Mouse (Mus musculus): ENCODE measurements around the gene Gtf3c4.
A peak's percentile ranks its signal among the peaks of the same experiment; 100 is the strongest.

The Gtf3c4 gene

DNA sequence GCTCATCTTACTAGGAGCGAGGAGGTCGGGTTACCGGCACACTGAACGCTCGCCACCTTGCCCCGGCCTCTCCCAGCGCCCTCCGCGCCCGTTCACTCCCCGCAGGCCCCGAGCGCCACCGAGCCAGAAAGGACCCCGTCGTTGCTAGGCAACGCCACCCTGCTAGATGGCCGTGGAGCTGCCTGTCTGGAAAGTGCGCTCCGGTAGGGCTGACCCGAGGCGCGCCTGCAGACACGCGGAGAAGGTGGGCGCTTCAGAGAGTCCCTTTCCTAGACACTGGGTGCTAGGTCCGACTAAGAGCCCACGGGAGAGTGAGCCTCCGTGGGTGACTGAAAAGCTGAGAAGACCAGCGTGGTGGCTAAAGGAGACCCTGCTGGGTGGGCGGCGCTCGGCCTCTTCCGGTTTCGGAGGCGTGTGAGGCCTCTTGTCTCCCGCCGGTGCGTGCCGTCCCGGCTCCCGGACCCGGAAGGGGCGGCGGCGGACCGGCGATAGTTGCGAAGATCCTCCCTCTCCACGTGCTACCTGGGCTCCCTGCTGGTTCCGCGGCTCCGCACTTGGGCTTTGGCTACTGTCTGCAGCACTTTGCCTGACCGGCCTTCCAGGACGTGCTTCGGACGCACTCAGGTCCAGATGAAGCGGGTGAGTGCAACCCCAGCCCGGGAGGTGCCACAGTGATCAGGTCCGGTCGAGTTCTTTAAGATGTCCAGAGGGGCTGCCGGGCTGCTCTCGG is at the start of gene Gtf3c4, which contains the start of gene Ddx31:
Gene Gtf3c4, minus strand, starts transcription at position 139 of the 730 bp plus-strand sequence.
Gene Ddx31, plus strand, starts transcription at position 185 of the 730 bp plus-strand sequence.
- DNase-seq (ENCODE audit: extremely low read depth, low read depth) = peak; percentile 71

DNA sequence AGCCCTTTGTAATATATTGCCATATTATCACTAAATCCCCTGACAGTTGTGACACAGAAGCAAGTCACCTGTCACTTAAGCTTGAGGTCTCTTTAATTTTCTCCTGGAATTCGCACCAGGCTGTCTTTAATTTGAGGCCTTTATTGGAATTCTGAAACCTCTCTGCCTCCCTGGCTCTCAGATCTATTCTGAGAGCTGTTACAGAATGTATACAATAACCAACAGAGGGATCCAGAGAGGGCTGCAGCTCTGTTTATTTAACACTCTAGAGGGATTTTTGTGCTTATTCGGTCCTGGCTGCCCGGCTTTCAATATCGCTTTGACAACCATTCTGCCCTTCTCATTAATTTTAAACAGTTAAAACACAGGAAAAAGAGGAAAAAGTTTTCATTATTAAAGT is 44.8 kb upstream of the Gtf3c4 start:
- DNase-seq (ENCODE audit: extremely low read depth, low read depth) = no peak

DNA sequence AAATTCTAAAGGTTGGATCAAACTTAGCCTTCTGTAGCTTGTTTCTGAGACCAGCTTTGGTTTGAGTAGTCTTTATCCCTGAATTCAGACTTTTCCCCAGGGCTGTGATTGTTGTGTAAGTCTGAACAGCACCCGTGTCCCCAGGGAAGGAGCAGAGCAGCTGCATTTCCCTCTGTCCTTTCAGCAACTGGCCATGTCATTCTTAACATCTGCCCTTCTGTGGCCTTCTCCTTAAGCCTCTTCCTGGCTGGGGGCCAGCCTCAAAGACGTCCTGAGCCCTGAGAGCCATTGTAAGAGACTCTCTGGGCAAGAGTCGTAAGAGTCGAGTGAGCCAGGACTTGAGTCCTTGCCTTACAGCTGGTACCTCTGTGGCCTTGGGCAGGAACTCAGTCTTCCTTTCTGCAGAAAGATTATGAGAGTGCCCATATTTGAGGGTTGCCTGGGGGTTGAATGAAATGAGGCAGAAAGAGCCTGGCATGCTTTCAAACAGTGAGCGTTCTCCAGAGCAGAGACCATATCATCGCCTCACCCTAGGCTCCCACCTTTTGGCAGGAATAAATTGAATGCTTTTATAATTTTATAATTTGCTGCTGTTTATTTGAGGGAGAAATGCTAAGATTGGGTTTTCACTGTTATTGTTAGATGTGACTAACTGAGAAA is 42.8 kb upstream of the Gtf3c4 start:
- DNase-seq (ENCODE audit: extremely low read depth, low read depth) = no peak

DNA sequence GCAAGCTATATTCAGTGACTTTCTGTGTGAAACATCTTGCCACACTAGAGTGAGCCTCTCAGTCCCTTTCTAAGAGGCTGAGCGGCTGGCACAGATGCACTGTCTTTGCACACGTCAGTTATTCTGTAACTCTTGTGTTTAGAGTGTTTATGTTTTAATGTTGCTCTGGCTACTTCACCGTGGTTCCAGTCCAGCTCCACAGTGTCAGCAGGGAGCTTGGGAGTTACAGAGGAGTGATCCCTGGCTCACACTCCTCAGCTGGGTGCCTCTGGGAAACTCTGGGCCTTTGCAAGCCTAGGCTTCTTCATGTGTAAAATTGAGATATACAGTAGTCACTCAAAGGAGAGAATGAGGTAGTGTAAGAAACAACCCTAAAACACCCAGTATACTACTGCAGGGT is 41.9 kb upstream of the Gtf3c4 start:
- no peak for DNase-seq (ENCODE audit: extremely low read depth, low read depth)

DNA sequence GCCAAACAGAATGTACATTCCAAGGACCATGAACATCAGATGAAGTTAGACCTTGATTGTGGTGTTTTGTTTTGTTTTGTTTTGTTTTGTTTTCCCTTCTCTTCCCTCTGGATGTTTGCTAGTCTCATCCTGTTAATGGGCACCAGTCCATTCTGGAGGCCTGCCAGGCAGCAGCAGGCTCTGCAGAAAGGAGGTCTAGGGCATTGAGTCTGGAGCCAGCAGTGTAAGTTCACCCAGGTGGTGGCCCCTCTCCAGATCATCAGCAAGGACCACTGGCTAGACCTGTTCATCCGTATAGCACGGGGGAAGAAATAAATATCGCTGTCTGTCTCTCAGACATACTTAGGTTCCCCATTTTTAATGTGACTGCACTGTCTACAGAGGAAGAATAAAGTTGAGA is 41.1 kb upstream of the Gtf3c4 start:
- no peak for DNase-seq (ENCODE audit: extremely low read depth, low read depth)

DNA sequence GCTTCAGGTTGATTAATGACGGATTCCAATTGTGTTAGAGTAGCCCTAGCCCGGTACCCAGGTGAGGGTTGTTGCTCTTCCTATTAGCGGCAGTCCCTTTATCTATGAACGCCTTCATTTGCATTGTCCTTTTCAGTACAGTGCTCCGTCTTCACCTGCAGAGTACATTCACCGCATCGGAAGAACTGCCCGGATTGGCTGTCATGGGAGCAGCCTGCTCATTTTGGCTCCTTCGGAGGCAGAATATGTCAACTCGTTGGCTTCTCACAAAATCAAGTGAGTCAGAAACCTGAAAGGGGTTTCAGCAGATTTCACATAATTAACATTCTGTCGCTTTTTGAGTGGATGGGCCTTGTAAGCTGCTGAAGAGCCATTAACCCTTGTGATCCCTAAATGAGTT is 35.4 kb upstream of the Gtf3c4 start:
- DNase-seq (ENCODE audit: extremely low read depth, low read depth) = no peak

DNA sequence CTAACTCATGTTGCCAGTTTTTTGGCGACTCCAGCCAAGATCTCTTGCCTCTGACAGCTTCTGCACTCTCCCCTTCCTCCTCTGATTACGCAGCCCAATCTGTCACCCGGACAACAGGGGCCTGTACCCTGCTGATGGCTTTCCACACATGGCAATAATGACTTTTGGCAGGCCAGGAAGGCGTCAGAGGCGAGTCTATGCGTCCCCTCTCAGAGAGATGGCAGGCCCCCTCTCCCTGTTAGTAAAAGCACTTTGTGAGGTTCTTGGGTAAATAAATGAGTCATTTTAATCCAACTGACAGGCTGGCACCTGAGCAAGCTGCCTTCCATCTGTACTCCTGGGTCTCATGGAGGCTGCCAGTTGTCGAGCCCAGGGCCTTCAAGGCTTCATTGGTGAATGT is 27.3 kb upstream of the Gtf3c4 start:
- DNase-seq (ENCODE audit: extremely low read depth, low read depth) = no peak

DNA sequence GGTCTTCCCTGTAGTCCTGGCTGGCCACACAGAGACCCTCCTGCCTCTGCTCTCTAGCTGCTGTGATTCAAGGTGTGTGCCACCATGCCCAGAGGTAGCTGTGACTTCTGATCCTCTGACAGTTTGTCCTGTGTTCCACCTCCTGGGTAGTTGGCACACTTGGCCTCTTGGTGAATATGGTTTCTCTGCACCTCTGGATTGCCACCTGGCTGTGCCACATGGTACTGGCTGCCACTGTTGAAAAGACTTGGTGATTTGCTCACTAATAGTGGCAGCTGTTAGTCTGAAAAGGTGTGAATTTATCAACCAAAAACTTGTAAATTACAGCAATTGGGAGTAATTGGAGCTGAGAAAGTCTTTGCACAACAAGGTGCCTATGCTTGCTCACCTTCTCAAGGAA is 23.7 kb upstream of the Gtf3c4 start:
- DNase-seq (ENCODE audit: extremely low read depth, low read depth) = no peak

DNA sequence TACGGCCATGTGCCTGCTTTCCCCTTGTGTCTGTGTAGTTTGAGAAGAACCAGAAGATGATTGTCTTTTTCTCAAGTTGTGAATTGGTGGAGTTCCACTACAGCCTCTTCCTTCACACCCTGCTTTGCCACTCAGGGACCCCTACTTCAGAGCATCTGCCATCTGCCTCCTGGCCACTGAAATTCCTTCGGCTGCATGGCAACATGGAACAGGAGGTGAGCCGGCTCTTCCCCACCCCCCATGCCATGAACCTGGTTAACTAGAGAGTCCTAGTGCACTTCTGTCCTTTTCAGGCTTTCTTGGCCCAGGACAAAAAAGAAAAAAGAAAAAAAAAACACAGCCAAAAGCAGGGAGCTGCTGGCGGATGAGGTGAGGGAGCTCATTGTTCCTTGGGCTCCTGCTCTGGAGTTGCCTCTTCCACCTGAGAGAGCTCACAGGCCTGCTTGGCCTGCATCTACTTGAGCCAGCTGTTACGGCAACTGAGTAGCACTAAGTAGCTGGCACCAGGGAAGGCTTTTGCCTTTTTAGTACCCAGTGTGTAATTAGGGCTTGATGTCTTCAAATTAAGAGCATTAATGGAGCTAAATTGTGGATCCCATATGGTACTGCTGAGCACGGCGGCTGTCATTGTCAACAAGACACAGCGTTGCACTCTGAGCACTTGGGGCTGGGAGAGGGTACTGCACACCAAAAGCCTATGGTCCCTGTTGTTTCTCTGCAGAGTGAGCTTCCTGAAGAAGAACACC is 20.7 kb upstream of the Gtf3c4 start:
- no peak for DNase-seq (ENCODE audit: extremely low read depth, low read depth)

DNA sequence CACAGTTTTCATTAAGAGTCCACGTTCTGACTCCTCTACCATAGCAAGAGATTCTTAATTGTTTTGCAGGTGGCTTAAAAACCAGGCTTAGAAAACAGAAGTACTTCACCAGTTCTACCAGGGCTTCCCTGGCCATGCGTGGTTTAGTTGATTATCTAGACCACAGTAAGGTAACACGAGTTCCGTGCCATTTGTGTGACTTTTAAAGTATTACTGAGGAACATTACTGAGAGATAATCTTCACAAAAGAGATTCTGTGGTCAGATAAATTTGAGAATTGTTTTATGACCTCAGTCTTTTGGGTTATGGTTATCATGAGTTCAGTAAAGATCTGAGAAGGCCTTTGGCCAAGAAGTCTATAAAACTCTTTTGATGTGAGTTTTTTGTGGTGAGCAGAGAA is 19.1 kb upstream of the Gtf3c4 start:
- DNase-seq (ENCODE audit: extremely low read depth, low read depth) = no peak

DNA sequence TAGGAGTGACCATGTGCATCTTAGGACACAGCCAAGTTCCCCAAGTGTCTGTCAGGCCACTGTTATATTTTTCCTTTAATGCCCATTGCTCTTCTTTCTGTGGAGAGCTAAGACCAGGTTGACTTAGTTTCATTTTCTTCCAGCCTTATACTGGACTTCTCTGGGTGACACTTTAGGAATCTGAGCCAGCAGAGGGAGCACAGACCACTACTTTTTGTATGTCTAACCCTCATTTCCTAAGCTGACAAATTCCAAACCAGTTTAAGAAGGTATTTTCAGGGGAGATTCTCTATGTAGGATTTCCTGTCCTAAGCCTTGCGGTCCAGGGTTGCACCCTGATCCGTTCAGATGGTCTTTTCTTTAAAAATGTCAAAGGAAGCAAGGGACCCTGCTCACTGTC is 15.6 kb upstream of the Gtf3c4 start:
- no peak for DNase-seq (ENCODE audit: extremely low read depth, low read depth)

DNA sequence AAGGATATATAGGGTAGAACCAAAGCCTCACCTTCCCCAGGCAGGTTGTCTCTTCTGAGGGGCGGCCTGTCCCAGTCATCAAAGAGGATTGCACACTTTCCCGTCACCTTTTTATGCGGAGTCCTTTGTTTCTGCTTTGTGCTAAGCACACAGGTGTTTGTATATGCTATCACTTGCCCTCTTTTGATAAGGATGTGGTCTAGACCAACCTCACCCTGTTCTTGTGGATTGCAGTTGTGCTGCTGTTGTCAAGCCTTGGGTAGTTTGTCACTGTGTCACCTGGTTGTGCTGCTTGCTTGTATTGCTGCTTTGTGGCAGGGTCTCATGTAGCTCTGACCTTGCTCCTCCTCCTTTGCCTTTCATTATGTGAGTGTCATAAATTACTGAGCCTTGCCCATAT is 12.4 kb upstream of the Gtf3c4 start:
- no peak for DNase-seq (ENCODE audit: extremely low read depth, low read depth)

DNA sequence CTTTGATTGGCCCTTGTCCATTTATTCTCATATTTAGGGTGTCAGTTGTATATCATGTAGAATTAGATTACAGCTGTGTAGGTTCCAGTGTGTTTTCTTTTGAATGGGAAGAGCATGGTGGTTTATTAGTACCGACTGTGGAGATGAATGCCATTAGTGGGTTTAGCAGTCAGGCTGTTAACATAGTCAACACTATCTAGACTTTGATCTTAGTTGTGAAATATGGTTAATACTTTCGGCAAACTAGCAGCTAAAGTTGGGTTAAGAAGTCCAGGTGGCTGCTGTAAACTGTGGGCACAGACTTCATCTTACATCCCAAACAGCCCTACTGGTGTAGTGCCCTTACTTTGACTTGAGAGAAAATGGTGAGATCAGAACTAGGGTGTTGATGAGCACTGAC is 8.7 kb upstream of the Gtf3c4 start:
- DNase-seq (ENCODE audit: extremely low read depth, low read depth) = no peak

DNA sequence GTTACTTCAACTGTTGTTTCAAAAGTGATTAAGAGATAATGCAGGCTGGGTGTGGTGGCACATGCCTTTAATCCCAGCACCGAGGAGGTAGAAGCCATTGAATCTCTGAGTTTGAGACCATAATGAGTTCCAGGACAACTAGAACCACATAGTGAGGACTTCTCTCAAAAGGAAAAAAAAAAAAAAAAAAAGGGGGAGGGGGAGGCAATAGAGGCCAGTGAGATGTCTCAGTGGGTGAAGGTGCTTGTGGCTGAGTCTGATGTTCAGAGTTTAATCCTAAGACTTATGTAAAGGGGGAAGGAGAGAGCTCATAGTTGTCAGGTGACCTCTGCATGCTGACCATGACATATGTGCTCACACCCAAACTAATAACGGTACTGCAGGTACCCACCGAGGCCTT is 1.9 kb upstream of the Gtf3c4 start:
- DNase-seq (ENCODE audit: extremely low read depth, low read depth) = no peak

DNA sequence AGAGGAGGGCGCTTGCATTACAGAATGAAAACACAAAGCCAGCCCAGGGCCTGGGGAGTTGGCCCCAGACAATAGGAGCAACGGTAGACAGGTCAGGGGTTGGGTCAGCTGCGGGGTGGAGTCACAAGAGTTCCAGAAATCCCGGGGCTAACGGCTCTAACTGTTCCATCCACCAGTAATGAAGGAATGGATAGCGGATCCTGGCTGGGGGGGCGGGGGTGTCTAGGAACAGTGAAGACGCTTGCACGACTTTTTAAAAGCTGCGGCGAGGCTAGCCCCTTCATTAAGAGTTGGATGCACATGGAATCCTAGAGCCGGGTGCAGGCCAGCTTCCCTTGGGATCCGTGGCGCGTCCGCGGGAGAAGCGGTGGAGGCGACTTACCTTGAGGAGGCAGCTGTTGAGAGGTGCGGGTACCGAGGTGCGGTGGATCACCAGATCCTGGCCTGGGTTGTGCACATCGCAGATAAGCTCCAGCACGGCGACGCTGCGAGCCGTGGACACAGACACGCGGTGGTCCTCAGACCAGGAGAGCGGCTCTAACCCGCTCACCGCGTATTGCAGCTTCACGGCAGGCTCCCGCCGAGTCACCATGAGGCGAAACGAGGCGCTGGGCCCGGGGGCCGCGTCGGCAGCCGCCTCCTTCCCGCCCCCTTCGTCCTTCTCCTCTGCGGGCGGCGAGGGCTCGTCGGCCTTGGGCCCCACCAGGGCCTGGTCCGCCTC is 499 bp downstream of the Gtf3c4 start:
- DNase-seq (ENCODE audit: extremely low read depth, low read depth) = no peak

DNA sequence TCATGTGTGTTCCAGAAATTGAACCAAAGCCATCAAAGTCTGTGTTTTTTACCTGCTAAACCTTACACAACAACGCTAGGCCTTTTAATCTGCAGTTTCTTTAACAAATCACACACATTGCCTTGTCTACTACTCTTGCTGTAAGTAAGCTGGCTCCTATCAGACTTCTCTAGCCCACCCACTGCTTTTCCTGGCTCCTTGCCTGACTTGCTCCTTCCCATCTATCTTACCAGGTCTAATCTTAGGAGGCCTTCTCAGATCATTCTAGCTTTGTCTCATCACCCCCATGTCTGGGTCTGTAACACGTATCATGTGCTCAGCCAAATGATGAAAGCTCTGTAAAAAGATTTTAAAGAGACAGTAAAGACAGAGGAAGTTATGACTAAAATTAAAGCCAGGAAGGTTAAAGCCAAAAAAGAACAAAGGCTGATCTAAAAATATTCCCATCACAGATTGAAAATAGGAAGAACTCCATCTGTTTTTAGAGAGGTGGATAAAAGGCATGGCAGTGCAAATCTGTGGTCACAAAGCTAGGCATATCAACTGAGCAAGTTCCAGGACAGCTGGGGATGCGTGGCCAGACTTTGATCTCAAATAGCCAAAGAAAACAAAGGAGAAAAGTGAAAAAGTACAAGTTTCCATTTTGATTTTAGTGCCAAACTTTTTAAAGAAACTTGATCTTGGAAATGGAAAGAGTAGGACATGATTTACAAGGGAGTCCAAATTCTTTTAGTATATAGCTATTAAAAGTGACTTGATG is 3.8 kb downstream of the Gtf3c4 start:
- DNase-seq (ENCODE audit: extremely low read depth, low read depth) = no peak

DNA sequence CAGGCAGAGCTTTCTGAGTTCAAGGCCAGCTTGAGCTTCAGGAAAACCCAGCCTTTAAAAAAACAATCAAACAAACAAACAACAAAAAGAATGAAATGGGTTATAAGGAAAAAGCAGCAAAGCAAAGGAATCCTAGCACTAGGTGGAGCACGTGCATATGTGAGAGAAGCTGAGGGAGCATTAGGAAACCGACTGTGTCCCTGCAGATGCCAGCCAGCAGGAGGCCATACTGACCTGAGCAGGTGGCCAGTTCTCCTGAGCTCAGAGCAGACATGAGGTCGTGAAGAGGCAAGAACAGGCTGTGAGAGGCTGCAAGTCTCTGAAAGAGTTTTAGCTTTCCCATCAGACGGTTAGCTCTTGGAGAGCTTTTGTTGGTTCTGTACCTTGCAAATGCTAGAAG is 10.9 kb downstream of the Gtf3c4 start:
- no peak for DNase-seq (ENCODE audit: extremely low read depth, low read depth)

DNA sequence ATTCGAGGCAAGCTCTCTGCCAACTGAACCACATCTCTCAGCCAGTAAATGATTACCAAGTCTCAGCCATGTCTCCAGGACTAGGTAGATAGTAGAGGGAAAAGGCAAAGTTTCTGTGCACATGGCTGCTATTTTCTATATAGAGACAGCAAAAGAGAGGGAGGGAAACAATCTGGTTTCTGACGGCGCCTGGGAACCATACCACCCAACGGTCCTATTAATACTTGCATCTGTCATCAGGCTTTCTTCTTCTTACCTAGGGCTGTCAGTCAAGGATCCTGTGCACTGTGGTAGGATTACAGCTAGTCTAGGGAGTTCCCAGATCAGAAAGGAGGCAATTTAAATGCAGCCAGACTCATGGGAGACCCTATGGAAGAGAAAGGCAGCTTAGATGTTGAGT is 21.3 kb downstream of the Gtf3c4 start:
- no peak for DNase-seq (ENCODE audit: extremely low read depth, low read depth)

DNA sequence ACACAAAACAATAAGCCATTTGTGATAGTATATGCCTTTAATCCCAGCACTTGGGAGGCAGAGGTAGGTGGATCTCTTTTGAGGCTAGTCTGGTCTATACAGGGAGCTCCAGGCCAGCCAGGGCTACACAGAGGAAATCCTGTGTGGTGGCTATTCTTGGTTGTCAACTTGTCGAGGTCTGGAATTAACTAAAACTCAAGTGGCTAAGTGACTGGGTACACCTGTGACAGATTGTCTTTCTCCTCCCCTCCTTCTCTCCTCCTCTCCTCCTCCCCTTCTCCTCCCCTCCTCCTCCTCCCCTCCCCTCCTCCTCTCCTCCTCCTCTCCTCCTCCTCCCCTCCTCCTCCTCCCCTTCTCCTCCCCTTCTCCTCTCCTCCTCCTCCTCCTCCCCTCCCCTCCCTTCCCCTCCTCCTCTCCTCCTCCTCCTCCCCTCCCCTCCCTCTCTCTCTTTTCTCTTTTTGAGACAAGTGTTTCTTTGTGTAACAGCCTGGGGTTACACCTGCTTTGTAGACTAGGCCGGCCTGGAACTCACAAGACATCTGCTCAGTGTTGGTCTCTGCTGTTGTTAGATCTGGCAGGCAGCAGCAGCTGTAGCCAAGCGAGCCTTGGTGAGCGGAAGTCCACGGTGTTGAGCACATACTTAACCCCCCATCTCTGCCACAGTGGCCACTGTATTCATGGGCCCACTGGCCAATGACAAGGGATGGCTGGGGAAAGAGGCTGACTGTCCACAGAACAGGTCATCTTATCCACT is 29.7 kb downstream of the Gtf3c4 start:
- DNase-seq (ENCODE audit: extremely low read depth, low read depth) = no peak

DNA sequence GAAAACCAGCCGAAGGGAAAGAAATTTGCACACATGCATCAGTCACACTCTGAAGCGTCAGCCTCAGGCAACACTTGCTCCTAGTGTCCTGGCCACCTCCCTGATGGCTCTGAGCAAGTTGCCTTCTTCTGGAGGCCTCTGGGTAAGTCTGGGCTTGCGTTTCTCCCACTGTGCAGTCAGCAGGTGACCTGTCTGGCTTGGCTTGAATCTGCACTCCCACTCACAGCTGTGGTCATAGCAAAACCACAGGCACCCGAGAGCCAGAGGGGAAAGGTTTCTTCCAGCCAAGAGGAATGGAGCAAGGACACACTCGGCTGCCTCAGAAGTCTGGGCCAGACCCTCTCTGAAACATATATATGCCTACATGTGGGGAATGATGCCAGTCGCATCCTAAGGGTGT is 31.3 kb downstream of the Gtf3c4 start:
- no peak for DNase-seq (ENCODE audit: extremely low read depth, low read depth)
